Mouse (Mus musculus) mesoderm, embryonic 11.5 days (tissue): ENCODE measurements around the gene Rbfox2.
"Not testable (repeated sequence)": the region's sequence is repeated elsewhere in the genome, so short reads cannot be mapped to it uniquely, and the experiment has no call there.

ENCODE experiments used
- DNase-seq: peaks from one replicate; pipeline ENCODE4 v3.0.0-alpha.2; 2012; ENCODE audit warnings: low read depth, low spot score

Gene Rbfox2

DNA sequence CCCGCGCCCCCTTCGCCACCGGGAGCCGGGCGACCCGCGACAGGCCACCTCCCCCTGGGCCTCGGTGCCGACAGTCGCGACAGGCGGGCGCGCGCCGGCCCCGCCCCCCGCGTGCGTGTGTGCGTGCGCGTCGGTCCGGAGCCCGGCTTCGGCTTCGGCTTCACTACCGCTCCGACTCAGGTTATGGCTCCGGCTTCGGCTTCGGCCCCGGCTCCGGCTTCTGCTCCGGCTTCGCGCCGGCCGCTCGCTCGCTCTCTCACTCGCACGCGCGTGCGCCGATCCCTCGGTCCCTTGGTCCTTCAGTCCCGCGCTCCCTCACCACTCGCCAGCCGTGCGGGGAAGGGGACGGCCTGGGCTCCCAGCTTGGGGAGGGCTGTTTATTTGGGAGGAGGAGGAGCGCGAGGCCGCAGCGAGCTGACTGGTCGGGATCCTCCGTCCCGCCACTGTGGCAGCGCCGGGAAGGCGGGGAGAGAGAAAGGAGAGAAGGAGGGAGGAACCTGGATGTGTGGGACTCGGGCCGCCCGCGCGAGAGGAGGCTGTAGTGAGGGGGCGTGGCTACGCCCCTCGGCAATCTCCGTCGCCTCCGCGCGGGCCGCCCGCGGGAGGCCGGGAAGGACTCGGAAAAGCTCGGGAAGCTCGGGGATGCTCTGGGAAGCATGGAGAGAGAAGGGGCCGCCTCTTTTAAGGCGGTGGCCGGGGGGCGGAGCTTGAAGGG, at the start of gene Rbfox2:
Rbfox2 (minus strand) TSS at position 458 of the 715 bp plus-strand sequence.
- DNase-seq: peak; percentile 99

DNA sequence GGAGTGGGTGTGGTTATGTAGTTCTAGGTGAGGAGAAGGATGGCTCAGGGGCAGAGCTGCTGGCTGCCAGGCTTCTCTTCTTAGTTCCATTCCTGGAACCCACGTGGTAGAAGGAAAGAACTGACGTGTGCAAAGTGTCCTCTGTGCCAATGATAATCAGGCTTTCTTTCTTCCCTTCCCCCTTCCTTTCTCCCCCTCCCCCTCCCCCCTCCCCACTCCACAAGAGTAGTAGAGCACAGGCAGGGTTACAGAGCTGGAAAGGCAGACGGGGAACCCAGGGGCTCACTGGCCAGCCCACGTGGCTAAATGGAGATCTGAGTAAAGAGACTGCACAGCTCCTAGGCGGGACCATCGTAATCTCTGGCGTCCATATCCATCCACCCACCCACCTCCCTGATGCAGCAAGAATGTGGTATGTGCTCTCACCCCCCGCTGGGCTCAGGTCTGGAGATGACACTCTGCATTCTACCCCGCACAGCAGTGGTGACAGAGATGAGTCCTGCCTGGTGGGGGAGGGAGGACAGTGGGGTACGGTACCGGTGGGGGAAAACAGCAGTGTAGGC, 49.5 kb upstream of the Rbfox2 start:
- no peak for DNase-seq

DNA sequence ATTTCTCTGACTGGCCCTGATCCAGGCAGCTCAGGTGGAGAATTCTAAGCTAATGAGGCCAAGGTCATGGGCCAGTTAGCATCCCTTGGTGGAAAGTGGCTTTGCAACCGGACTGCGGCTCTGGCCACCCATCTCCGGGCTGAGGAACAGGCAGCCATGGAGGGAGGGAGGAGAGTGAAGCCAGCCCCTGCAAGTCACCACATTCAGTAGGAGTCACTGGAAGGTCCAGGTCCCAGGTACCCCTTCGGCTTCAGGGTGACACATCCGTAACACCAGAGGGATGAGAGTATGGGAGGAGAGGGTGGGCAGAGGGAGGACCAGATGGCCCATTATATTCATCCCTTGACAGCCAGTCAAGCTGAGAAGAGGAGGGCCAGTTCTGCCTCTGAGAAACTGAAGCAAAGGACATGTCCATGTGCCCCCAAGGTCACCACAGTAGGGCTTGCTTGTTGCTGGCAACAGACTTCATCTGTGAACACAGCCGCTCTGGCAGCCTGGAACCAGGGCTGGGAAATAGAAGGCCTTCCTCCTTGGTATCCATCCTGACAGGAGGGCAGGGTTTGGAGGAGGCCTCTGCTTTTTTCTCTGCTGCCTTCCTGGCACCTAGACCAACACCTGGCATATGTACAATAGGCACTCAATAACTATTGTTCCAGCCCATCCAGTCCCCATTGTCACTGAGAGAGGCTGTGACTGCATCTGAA, 48.2 kb upstream of the Rbfox2 start:
- no peak for DNase-seq

DNA sequence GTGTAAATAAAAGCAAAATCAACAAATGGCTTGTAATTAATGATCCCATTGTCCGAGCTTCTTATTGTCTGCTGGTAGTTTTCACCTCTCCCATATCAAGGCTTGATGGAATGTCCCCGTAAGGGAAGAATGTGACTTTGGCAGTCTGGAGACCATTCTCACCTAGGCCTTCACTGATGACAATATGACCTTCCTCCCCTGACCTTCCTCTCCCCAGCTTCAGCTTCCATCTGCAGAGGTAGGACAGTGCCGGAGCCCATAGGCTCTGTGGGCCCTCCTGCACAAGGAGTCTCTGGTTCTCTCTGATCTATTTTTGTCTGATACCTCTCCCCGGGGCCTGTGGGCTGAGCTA, 47.7 kb upstream of the Rbfox2 start:
- DNase-seq: no peak

DNA sequence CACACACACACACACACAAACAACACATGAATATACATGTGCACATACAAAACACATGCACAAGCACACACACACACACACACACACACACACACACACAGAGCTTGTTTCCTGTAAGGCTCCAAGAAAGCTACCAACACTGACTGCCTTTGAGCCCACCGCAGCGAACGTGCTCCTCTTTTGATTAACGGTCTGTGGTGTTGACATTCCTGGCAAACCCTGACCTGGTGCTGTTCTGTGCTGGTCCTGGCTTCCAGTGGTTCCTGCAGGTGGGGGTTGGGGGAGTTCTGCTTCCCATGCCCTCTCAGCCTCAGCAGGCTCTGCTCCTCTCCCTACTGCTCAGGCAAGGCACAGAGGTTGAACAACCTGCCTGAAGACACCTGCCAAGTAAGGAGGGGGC, 47.0 kb upstream of the Rbfox2 start:
- DNase-seq: no peak

DNA sequence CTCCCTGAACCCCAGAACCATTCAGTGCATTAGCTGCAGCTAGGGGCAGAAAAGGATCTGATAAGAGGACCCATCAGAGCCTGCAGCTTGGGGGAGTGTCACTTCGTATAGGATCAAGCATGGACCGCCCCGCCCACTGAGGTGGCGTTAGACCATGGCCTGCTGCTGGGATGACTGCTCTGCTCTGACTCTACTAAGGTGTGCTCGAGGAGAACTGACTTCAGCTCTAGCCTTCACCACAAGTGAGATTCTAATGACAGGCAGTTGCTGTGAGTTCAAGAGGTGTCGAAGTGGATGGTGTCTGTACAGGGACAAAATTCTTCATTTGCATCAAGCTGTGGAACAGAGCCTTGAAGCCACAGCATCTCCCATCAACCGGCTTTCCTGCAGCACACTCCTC, 46.1 kb upstream of the Rbfox2 start:
- no peak for DNase-seq

DNA sequence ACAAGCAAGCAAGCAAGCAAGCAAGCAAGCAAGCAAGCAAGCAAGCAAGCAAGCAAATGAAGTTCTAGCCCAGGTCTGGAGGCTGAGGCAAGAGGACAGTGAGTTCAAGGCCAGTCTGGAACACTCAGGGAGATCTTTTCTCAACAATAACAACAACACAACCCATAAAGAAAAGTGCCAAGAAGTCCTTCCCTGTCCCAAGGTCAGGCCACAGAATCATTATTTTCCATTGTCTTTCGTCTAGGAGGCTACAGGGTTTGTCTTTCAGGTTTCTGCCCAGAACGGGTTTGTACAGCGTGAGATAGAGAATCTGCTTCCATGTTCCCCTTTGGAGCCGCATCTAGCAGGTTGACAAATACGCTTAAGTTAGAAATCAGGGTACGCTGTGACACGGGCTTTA, 43.3 kb upstream of the Rbfox2 start:
- DNase-seq: no peak

DNA sequence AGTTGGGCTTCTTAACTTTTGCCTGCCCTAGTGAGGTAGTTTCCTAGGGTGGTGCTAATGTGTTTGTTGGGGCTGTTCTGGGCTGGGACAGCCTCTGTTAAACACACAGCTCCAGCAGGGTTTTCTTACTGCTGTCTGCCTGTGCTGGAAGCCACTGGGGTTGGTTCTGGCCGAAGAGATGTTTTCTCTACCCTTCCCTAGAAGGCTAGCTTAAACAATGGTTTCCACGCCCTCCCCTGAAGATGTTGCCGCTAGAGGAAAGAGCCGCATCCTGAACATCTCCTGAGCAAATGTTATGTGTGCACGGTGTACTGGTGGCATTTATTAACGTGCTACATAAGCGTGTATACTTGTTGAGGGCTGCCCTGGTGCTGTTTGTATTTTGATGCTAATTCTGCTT, 41.3 kb upstream of the Rbfox2 start:
- no peak for DNase-seq

DNA sequence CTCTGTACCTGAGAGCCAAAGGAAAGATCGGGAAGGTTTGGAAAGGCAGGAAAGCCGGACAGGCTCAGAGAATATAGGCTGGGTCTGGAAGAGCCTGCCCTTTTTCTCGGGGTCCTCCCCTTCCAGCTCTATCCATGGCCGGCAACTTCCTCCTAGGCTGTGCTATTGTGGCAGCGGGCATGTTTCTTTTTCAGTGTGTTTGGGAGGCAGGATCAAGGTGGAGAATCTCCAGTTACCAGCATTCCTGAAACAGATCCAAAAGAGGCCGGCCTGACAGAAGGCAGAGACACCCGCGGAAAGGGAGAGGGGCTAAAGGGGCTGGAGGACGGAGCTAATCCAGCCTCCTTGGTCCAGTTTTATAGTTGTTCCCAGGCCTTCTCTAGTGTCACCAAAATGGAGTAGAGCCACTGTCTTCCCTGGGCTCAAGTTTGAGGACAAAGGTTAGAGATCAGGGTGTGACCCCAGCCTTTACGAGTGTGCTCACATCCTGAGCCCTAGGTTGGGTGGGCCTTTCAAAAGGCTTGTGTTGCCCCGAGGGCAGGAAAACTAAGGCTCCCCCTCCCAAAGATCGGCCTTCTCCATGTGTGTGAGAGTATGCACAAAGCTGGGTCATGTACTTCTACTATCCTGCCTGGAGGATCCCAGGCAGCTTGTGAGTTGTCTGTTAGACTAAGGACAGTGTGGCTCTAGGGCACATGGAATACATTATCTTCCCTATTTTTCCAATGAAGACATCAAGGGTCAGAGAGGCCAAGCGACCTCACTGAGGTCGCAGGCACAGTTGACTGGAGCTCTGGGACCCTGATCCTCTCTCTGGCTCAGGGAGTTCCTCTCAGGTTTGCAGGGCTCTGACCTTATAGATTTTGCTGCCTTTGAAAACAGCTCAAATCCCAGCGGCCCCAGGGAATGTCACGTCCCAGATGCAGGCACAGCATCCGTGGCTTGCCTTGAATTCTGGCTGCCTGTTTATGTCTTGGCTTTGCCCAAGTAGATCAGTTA, 37.6 kb upstream of the Rbfox2 start:
- no peak for DNase-seq

DNA sequence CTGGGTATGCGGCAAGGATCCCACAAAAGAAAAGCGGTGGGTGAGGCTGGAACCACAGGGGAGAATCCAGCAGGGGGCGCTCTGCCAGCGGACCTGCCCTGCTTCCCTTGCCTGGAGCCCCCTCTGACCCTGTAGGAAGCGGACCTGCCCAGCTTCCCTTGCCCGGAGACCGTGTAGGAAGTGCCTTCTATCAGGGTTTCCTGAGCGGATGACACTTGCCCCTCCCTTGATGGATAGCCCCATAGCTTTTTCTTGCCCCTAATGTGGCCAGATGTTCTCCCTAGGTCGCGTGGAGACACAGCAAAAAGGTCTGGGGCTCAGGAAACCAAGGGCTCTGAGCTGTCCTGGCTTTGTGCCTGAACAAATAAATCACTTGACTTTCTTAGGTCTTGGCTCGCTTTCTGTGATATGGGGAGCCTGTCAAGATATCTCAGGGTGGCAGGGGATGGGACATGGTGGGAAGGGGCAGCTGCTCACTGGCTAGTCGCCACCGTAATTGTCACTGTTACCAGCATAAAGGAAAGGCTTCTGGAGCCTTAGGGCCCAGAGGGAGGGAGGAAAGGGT, 36.8 kb upstream of the Rbfox2 start:
- peak; percentile 87 for DNase-seq

DNA sequence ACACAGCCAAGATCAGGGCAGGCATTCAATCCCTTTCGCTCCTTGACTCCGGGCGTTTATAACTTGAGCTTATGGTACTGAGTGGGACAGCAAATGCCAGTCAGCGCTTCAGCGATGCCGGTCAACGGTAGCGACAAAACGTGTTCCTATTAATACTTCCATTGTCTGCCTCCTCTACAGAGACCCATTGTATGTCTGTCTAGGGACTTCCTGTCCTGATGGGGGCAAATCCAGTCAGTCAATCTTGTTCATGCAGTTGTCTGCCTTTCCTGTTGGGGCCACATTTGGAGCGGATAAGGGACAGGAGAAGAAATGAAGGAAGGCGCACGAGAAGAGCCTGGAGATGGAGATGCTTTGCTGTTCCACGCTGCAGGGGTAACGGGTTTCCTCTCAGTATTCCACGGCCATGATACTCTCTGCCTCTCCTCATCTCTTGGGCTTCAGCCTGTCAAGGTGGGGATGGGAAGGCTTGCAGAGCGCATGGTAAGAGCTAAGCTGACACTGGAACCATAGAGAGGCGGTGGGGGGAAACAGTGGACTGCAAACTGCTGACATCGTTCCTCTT, 36.2 kb upstream of the Rbfox2 start:
- DNase-seq: no peak

DNA sequence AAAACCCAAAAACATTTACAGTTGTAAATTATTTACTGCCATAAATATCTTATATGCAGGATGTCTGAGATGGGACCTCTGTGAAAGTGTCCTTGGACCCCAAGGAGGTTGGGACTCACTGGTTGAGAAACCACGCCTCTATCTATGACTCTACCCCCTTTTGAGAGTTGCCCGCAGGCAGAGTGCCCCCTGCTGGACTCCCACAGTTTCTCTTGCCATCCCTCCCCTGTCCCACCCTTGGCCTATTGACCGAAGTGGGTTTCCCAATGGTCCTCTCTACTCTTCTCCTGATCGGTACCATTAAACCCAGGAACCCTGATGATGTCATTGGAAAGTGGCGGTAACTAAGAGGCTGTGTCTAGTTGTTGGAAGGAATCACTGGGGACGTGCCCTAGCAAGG, 35.2 kb upstream of the Rbfox2 start:
- DNase-seq: no peak

DNA sequence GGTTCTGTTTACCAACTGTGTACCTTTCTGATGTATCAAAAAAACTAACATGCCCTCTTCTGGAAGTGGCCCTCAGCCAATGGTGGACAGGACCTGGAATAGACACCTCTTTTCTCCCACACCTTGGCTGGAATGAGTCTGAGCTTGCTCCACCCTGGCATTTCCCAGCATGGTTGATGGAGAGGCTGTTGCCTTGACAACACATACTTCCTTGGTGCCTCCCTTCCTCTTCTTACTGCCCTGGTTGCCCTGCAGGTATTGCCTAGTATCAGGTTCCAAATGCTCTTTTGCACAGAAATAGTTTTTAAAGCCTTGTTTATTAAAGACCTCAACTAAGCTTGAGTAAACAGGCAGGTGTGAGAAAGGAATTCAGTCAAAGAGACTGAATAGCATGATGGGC, 33.8 kb upstream of the Rbfox2 start:
- DNase-seq: no peak

DNA sequence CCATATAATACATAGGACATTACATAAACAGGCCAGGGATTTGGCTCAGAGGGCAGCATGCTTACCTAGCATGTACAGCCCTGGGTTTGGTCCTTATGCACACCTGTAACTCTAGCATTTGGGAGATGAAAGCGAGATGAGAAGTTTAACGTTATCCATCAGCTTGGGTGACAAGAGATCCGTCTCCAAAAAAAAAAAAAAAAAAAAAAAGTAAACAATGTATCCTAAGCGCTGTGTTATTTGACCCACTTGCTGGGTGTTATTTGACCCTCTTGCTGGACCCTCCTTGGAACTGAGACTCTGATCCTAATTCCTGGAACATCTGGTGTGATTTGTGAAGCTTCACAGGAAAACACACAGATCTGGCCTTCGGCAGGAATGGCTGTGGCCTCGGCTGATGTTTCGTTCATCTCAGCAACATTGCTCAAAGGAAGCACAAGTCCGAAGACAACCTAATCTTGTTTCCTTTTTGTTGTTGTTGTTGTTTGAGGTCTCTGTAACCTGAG, 32.2 kb upstream of the Rbfox2 start:
- DNase-seq: peak; percentile 53

DNA sequence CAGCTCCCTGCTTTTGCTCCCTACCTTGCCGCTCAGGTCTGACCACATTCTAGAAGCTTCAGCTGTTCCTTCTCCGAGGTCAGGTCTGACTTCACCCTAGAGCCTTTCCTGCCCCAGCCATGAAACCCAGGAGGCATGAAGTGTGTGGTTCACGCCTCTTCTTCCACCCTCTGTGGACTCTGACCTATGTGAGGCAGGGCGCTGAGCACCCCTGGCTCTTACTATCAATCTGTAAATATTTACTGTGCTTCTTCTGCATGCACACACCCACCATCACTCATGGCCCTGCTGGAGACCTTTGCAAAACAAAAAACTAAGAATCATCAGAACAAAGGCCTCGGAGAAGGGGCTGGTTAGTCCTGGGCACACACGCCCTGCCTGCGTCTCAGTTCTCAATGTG, 31.6 kb upstream of the Rbfox2 start:
- DNase-seq: no peak

DNA sequence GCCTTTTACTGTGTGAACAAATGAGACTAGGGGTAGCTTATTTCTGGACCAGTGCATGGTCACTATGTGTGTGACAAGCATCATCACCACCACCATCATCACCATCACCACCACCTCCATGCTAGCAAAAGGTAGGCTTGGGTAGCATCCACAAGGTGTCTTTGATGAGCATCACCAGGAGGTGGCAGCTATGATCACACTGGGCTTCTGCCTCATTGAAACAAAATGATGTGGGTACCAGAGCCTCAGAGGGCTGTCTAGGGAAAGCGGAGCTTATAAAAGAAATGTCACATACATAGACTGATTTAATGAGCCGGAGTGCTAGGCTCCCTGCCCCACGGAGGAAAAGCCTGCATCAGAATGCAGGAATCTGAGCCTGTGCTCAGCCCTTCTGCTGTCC, 31.1 kb upstream of the Rbfox2 start:
- no peak for DNase-seq

DNA sequence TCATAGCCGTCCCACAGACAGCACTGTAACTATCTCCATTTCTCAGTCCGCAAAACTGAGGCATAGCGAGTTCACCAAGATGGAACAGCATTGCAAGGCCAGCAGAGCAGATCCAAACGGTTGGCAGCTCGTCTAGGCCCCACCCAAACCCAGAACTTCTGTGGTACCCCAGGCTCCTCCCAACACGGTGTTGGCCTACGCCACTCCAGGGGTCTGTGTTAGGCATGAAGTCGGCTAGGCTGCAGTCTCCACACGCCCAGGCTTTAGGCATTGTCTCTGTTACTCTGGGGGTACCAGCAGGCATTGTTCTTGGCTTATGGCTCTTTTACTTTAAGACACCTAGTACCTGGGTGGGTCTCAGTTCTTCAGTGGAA, 30.2 kb upstream of the Rbfox2 start:
- no peak for DNase-seq

DNA sequence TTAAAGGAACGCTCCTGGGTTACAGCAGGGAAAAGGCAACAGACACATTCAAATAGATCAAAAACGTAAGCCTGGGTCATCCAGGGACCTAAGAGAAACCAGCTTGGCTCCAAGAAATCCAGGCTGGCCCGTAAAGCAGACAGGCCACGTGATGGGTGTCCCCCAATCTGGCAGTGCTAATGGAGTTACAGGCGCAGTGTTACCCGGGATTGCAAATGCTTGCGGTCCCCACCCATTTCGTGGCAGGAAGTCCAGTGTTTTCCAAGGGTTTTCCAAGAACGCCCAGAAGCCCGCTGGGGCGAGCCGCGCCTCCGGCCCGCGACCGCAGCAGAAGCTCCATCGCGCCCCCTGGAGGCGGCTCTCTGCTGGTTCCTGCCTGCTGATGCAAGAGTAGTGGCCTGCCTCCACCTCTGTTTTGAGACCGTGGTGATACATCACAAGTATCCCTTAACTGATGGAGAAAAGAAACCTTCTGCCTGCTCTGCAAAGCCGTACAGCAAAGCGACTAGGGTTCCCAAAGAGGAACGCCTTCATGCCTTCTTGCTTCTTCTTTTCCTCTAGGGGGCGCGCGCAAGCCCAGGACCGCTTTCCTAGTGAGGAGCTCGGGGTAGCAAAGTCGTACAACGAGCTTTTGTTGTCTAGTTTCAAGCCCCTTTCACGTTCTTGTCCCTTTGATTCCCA, 29.6 kb upstream of the Rbfox2 start:
- peak; percentile 91 for DNase-seq

DNA sequence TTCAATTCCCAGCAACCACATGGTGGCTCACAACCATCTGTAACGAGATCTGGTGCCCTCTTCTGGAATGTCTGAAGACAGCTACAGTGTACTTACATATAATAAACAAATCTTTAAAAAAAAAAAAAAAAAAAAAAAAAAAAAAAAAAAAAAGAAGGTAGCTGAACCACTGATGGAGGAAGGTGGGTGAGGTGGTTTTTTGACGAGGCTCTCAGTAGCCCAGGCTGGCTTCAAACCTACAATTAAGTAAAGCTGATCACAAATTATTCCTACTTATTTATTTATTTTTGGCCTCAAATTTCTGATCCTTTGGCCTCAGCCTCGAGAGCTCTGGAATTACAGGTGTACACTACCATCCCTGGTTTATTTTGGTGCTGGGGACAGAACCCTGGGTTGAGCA, 28.4 kb upstream of the Rbfox2 start:
- not testable (repeated sequence) for DNase-seq

DNA sequence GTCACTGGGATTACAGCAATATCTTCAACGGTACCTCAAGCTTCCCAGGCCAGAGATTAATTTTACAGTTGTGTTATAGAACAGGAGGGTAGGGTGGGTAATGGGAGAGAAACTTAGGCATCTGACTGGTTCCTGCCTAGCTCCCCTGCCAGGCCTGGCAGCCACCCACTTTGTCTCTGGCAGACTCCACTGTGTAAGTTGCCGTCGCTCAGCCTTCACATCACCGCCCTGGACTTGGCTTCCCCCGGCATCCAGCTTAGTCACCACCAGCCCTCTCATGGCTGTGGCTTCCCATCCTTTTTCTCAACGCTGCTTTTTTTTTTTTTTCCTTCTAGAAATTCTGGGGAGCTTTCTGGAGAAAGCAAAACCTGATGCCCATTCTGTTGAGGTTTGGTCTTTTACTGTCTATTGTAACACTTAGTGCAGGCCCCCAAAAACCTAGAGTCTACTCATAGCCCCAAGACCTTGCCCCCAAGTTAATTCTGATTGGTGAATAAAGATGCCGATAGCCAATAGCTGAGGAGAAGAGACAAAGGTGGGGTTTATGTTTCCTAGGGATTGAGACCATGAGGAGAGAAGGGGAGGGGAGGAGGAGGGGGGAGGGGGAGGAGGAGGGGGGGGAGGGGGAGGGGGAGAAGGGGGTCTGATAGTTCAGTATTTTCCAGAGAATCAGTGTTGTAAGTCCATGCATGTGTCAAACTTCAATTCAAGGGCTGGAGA, 25.6 kb upstream of the Rbfox2 start:
- DNase-seq: no peak
